Mouse (Mus musculus) stomach, embryonic 16.5 days (tissue): Measurements from ENCODE around the gene Hoxa2. TPM values are rescaled to one million over a fixed set of nuclear protein-coding genes. Genes with fewer than 3 reads are reported as not detected.

Experiments
- ATAC-seq: fragments of 200-750 bp; cut with Nextera tagmentation; 2 replicates; pipeline ENCODE4 v1.8.0; 2017; ENCODE audit warnings: moderate number of reproducible peaks, moderate TSS enrichment; ENCODE audit not compliant: insufficient read depth, low FRiP score
- H3K27ac ChIP-seq: fragments of 300-500 bp; sonication (generic); 2 replicates; pipeline ENCODE4 v1.5.1; 2014; ENCODE audit warnings: low read length
- H3K27me3 ChIP-seq: fragments of 300-500 bp; sonication (generic); 2 replicates; pipeline ENCODE4 v1.6.1; 2014; ENCODE audit warnings: low read length, control low read depth, mixed read lengths; ENCODE audit not compliant: control insufficient read depth, insufficient read depth
- H3K36me3 ChIP-seq: fragments of 300-500 bp; sonication (generic); 2 replicates; pipeline ENCODE4 v1.6.1; 2014; ENCODE audit warnings: low read length; ENCODE audit not compliant: control insufficient read depth, insufficient read depth
- H3K4me1 ChIP-seq: fragments of 300-500 bp; sonication (generic); 2 replicates; pipeline ENCODE4 v1.6.1; 2014; ENCODE audit warnings: low read length, control low read depth, mixed read lengths; ENCODE audit not compliant: control insufficient read depth, insufficient read depth
- H3K4me2 ChIP-seq: fragments of 300-500 bp; sonication (generic); 2 replicates; pipeline ENCODE4 v1.6.1; 2014; ENCODE audit warnings: low read depth, low read length, mixed read lengths
- H3K4me3 ChIP-seq: fragments of 300-500 bp; sonication (generic); replicated peaks from 2 replicates; pipeline ENCODE4 v1.5.1; 2014; ENCODE audit warnings: mild to moderate bottlenecking, low read length
- H3K9ac ChIP-seq: fragments of 300-500 bp; sonication (generic); 2 replicates; pipeline ENCODE4 v1.6.1; 2014; ENCODE audit warnings: low read length
- H3K9me3 ChIP-seq: fragments of 300-500 bp; sonication (generic); replicated peaks from 2 replicates; pipeline ENCODE4 v1.6.1; 2016; ENCODE audit warnings: low read length, control low read depth; ENCODE audit not compliant: control insufficient read depth
- WGBS: fragments of 180-500 bp; shearing (Covaris S2); extraction: QIAGEN DNeasy Blood & Tissue Kit; methylation state at CpG from one replicate; pipeline ENCODE4 v1.1.7; 2014; 5-methylcytosine and 5-hydroxymethylcytosine counted together
- polyA plus RNA-seq: library from polyadenylated mRNA; unstranded; fragments of >200 nt; fragmentation: Nextera tagmentation; extraction: Ambion mirVana; gene quantifications from 2 replicates; pipeline ENCODE4 v1.2.1, GENCODE M21; 2015

Hoxa2 gene
- polyA plus RNA-seq, 1 experiment from 2014 or later: 8.5 TPM

DNA sequence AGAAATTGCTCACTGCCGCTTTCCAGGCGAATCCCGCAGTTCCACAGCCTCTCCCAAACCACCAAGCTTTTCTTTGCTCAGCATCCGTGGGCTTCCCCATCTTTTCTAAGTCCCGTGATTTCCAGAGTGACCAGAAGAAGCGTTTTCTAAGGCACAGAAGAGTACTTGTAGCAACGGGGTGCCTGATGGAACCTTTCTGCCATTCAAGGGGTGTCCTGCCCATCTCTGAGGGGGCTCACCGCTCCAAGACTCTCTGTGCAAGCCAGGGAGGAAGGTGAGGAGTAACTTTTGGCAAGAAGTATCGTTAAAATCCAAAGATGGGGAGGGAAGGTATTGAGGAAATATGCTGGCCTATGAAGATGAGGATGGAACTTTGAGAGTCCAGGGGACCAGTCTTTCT, 13.2 kb upstream of the Hoxa2 start:
- Histone ChIP-seq H3K4me3 (peak overlapping the region; percentile 60), H3K36me3 (no peaks in the 10 kb centered on the region), H3K27me3 (no peaks in the 10 kb centered on the region), H3K4me2 (peak overlapping the region; percentile 71), H3K9ac (peak overlapping the region; percentile 91), H3K9me3 (no peaks in the 10 kb centered on the region), H3K27ac (peak overlapping the region; percentile 98), H3K4me1 (peaks cover 17% of the 10 kb centered on the region)
- 16% methylated on average over 9 of the region's 9 CpGs for WGBS
- no peak for ATAC-seq

DNA sequence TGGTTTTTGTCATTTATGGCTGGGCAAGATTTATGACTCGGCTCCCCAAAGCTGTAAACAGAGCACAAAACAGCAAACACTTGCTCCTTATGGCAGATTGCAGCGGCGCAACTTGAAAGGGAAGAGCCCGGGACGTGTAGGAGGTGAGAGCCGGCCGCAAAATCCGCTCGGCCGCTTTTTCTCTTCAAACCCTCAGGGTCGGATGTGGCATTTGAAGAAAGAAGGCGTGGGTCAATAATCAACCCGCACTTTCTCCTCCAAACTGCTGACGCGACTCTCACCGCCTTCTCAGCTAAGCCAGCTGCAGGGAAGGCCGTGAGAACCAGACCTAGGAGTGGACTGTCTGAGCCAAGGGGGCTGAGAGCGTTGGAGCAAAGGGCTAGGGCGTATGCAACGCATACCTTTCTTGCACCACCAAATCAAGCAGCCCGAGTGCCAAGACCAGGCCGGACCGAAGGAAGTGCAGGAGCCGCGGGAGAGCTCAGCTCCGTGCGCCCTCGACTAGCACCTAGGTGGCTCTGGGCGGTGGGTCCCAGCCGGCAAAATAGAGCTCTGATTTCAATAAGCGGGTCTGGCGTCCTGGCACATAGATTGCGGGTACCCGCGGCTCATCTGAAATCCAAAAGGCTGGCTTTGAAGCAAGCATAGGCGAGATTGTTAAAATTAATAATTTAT, 12.6 kb upstream of the Hoxa2 start, which contains the start of gene 5730596B20Rik:
TSS of gene 5730596B20Rik (plus strand) at position 438 of the 675 bp plus-strand sequence.
- no peaks in the 10 kb centered on the region for H3K27me3 ChIP-seq
- 2% methylated on average over 36 of the region's 36 CpGs for WGBS

DNA sequence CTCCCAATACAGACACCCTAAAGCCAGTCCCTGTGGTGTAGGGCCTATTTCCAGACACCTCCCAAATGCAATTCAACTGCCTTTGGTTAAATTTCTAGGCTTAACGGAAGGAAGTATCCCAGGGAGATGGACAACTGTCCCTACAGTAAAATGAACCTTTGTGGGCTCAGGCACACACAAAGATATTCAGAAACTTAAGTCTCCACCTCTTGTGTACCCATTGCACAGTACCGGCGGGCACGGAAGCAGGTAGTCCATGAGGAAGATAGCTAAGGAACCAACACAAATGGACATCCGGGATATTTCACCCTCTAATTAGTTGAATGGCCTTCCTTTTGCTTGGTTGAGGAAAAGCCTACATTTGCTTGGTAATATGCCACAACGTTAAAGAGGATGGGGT, 11.8 kb upstream of the Hoxa2 start:
- Histone ChIP-seq H3K9me3 (no peaks in the 10 kb centered on the region), H3K9ac (peak overlapping the region; percentile 91), H3K4me2 (peak overlapping the region; percentile 71), H3K27ac (peak overlapping the region; percentile 98), H3K27me3 (no peaks in the 10 kb centered on the region), H3K4me3 (peak overlapping the region; percentile 60), H3K4me1 (peaks cover 21% of the 10 kb centered on the region), H3K36me3 (no peaks in the 10 kb centered on the region)
- no peak for ATAC-seq
- WGBS: 4% methylated on average over 6 of the region's 6 CpGs

More for the DNA sequence above, 12.6 kb upstream of the Hoxa2 start, which contains the start of gene 5730596B20Rik:
- H3K9ac ChIP-seq: peak within 1 kb of the TSS; percentile 91
- peak within 1 kb of the TSS; percentile 71 for H3K4me2 ChIP-seq
- peak within 1 kb of the TSS; percentile 98 for H3K27ac ChIP-seq
- H3K36me3 ChIP-seq: no peaks in the 10 kb centered on the region
- no peaks in the 10 kb centered on the region for H3K9me3 ChIP-seq
- no peak for ATAC-seq
- H3K4me3 ChIP-seq: peak within 1 kb of the TSS; percentile 60
- H3K4me1 ChIP-seq: peaks cover 20% of the 10 kb centered on the region

DNA sequence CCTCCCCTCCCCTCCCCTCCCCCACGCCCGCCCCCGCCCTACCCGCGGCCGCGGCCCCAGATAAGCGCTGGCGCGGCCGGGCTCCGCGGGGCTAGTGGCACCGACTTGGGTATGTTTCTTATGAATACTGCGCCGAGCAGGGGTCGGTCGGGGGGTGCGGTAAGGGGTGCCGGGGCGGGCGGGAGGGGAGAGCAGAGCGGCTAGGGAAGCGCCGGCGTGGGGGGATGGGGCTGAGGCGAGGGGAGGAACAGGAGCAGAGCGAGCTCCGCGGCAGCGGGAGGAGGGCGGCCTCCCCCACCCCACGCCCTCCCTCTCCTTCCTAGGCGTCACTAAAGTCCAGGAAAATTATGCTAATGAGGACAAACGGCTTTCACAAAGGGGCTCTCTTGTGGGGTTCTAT, 11.2 kb upstream of the Hoxa2 start:
- Histone ChIP-seq H3K9ac (peak overlapping the region; percentile 91), H3K9me3 (no peaks in the 10 kb centered on the region), H3K4me1 (peaks cover 21% of the 10 kb centered on the region), H3K4me3 (peak overlapping the region; percentile 60), H3K36me3 (no peaks in the 10 kb centered on the region), H3K27me3 (no peaks in the 10 kb centered on the region), H3K27ac (peak overlapping the region; percentile 98), H3K4me2 (peak overlapping the region; percentile 71)
- peak; percentile 54 for ATAC-seq
- under 1% methylated on average over 17 of the region's 35 CpGs for WGBS

DNA sequence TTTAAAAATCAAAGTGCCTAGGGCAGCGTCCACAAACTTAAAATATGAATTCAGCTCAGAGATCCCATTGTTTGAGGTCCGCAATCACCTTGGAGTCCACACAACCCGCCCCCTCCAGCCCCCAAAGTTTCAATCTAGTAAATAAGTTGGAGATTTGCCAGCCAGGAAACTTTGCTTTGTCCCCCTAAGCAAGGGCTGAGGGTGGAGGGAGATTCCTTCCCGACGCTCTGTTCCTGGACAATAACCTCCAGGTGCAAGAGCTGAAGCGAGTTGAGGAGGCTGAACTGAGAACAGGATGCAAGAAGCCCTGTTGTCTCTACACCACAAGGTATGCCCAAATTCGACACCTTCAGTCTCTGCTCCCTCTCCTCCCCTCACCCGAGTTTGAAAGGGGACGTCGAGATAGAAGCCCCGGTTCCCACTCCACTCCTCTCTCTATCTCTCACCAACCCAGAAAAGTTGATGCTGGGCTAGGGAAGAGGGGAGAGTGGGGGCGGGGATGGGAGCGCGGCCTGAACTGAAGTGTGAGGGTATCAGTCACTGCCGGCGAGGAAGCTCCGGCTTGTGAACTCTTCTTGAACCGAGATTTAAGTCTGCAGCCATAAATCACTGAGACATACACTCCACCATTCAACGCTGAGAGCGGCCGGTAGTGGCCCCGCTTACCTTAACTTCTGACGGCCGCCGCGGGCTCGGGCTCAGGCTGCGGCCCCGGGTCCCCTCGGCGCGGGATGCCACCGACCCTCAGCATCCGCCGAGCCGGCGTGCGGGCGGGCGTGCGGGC, 10.5 kb upstream of the Hoxa2 start:
- Histone ChIP-seq H3K27ac (peak overlapping the region; percentile 98), H3K9ac (peak overlapping the region; percentile 91), H3K27me3 (no peaks in the 10 kb centered on the region), H3K4me3 (peak overlapping the region; percentile 60), H3K4me1 (peaks cover 26% of the 10 kb centered on the region), H3K9me3 (no peaks in the 10 kb centered on the region), H3K4me2 (peak overlapping the region; percentile 71), H3K36me3 (no peaks in the 10 kb centered on the region)
- WGBS: 3% methylated on average over 41 of the region's 41 CpGs
- ATAC-seq: peak; percentile 29; the same call in 1 of the 2 replicates

DNA sequence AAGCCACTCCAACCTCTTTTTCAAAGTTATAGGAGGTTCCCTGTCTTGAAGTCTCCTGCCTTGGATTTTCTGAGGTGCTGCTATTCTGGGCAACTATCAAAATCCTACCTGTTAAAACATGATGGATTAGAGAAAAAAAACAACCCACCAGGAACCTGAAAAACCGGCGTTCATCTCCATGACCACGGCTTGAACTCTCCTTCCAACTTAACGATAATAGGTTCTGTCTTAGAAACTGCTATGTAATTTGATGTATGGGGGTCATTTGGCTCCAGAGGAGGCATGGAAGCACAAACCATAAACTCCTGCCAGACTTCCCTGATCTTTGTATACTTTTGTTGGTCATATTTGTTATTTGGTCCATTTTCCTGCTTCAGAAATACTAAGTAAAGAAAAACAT, 9.0 kb upstream of the Hoxa2 start:
- ATAC-seq: no peak
- Histone ChIP-seq H3K4me1 (peaks cover 28% of the 10 kb centered on the region), H3K27ac (peak overlapping the region; percentile 99), H3K4me3 (peak overlapping the region; percentile 48), H3K27me3 (no peaks in the 10 kb centered on the region), H3K4me2 (peak overlapping the region; percentile 65), H3K9me3 (no peaks in the 10 kb centered on the region), H3K9ac (peak overlapping the region; percentile 78), H3K36me3 (no peaks in the 10 kb centered on the region)
- 8% methylated on average over 4 of the region's 4 CpGs for WGBS

DNA sequence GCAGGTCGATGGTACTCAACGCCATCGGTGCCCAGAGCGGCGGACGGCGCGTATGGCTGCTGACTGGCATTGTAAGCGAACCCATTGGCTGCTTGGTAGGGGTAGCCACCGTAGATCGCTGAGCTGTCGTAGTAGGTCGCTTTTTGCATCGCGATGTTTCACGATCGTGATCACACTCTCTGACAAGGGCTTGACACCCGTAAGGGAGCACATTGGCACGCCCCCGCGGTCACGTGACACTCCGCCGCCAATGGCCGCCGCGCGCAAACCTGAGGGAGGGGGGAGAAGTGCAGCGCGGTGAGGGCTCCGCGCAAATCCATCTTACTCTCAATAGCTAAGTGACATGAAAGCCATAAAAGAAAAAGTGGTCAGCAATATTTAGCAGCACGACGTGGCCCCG, 7.9 kb upstream of the Hoxa2 start:
- H3K27me3 ChIP-seq: no peaks in the 10 kb centered on the region
- peak overlapping the region; percentile 81 for H3K9ac ChIP-seq

DNA sequence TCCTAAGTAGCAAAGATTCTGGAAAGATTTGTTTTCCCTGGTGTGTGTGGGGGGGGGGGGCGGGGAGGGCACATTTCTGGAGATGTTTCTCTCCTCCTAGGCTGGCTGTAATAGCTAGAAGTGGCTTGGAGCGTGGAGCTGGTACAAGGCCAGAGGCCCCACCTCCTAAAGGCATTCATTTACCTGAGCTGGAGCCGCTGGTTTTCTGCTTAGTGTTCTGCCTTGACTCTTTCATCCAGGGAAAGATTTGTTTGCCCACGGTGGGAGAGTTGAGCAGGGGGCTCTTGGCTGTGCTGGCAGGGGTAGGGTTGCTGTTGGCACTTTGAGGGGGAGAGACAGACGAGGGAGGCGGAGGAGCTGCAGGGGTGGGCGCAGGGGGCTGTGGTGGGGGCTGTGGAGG, 7.3 kb upstream of the Hoxa2 start:
- 11% methylated on average over 7 of the region's 7 CpGs for WGBS
- Histone ChIP-seq H3K4me3 (peak overlapping the region; percentile 48), H3K4me2 (peak overlapping the region; percentile 65), H3K9ac (peak overlapping the region; percentile 81), H3K27ac (peak overlapping the region; percentile 99), H3K36me3 (no peaks in the 10 kb centered on the region), H3K27me3 (no peaks in the 10 kb centered on the region), H3K4me1 (peaks cover 28% of the 10 kb centered on the region), H3K9me3 (no peaks in the 10 kb centered on the region)
- no peak for ATAC-seq

More for the DNA sequence above, 7.9 kb upstream of the Hoxa2 start:
- peak overlapping the region; percentile 99 for H3K27ac ChIP-seq
- no peaks in the 10 kb centered on the region for H3K36me3 ChIP-seq
- WGBS: under 1% methylated on average over 35 of the region's 35 CpGs
- no peaks in the 10 kb centered on the region for H3K9me3 ChIP-seq
- H3K4me3 ChIP-seq: peak overlapping the region; percentile 48
- peak overlapping the region; percentile 65 for H3K4me2 ChIP-seq
- peaks cover 28% of the 10 kb centered on the region for H3K4me1 ChIP-seq
- peak; percentile 78 for ATAC-seq

DNA sequence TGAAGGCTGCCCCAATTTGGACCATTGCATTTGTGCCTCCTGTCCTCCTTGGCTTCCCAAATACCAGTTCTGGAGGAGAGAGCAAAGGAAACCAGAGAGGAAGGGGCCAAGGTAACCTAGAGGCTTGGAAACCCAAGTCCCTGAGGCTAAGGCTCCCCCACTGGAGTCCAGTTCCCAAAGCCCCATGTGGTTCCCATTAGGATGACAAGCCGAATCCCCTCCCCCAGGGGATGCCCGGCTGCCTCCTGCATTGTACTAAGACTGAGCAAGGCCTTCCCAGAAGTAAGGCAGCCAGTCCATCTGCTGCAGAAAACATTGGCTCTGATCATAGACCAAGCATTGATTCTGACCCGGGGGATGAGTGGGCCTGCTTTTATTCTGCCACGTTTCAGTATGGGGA, 6.7 kb upstream of the Hoxa2 start:
- 13% methylated on average over 4 of the region's 4 CpGs for WGBS
- ATAC-seq: no peak
- H3K4me3 ChIP-seq: peak overlapping the region; percentile 29
- H3K9ac ChIP-seq: peak overlapping the region; percentile 81
- H3K27me3 ChIP-seq: no peaks in the 10 kb centered on the region
- no peaks in the 10 kb centered on the region for H3K36me3 ChIP-seq
- no peaks in the 10 kb centered on the region for H3K9me3 ChIP-seq
- H3K27ac ChIP-seq: peak overlapping the region; percentile 99
- peaks cover 28% of the 10 kb centered on the region for H3K4me1 ChIP-seq
- H3K4me2 ChIP-seq: peak overlapping the region; percentile 65
